Mouse (Mus musculus) CH12.LX (cell line): ENCODE results near the gene Cwc22. TPM values are rescaled to one million over a fixed set of nuclear protein-coding genes. Genes with fewer than 3 reads are reported as not detected.

Experiments
- DNase-seq: peaks from one replicate; pipeline ENCODE4 v3.0.0-alpha.2; 2013; ENCODE audit errors: extremely low read depth
- H3K27ac ChIP-seq: 2 replicates; pipeline ENCODE4 v1.5.1; 2012; ENCODE audit warnings: low read depth, mild to moderate bottlenecking, control low read depth, moderate library complexity; ENCODE audit not compliant: insufficient read depth
- H3K27me3 ChIP-seq: replicated peaks from 2 replicates; pipeline ENCODE3; 2012; ENCODE audit warnings: inconsistent platforms
- H3K36me3 ChIP-seq, 2 experiments: replicated peaks in 1 of 2; 2 replicates each; pipeline versions ENCODE3 to v1.6.1; 2012; ENCODE audit warnings: inconsistent platforms in 1 of 2, low read length in 1 of 2, mild to moderate bottlenecking in 1 of 2, mixed read lengths in 1 of 2, moderate library complexity in 1 of 2; ENCODE audit not compliant: control insufficient read depth in 1 of 2, insufficient read depth in 1 of 2
- H3K4me1 ChIP-seq, 2 experiments: 2 replicates each; pipeline ENCODE4 v1.6.1; 2012; ENCODE audit warnings: inconsistent platforms in 1 of 2, moderate library complexity in 1 of 2; ENCODE audit not compliant: insufficient read depth in 2 of 2, control insufficient read depth in 1 of 2
- H3K4me2 ChIP-seq: 2 replicates; pipeline ENCODE4 v1.6.1; 2012; ENCODE audit warnings: low read depth, mild to moderate bottlenecking, control low read depth; ENCODE audit not compliant: poor library complexity, insufficient read depth, severe bottlenecking
- H3K4me3 ChIP-seq, 3 experiments: fragments of 150-350 bp in 1 of 3; sonication (generic) in 1 of 3; replicated peaks in 1 of 3; 2 replicates each; pipeline versions ENCODE3 to v1.5.1; 2011 to 2012; ENCODE audit warnings: low read depth in 2 of 3, low read length in 2 of 3, mild to moderate bottlenecking in 2 of 3, moderate library complexity in 2 of 3, control low read depth in 1 of 3, improper control_type of control experiment in 1 of 3, inconsistent platforms in 1 of 3, mixed read lengths in 1 of 3; ENCODE audit not compliant: poor library complexity in 1 of 3
- H3K79me2 ChIP-seq: replicated peaks from 2 replicates; pipeline ENCODE4 v1.6.1; 2012; ENCODE audit warnings: mild to moderate bottlenecking, moderate library complexity; ENCODE audit not compliant: control insufficient read depth, poor library complexity, insufficient read depth, severe bottlenecking; ENCODE audit errors: extremely low read depth
- H3K9ac ChIP-seq: 2 replicates; pipeline ENCODE4 v1.6.1; 2012; ENCODE audit warnings: low read depth, mild to moderate bottlenecking, control low read depth, moderate library complexity; ENCODE audit not compliant: insufficient read depth
- H3K9me3 ChIP-seq: replicated peaks from 2 replicates; pipeline ENCODE3; 2012; ENCODE audit warnings: low read length, inconsistent platforms, mixed read lengths
- BHLHE40 ChIP-seq: IDR thresholded peaks from 2 replicates; pipeline ENCODE4 v1.6.1; 2011; ENCODE audit warnings: mild to moderate bottlenecking, low read depth, low read length, improper control_type of control experiment
- CHD1 ChIP-seq: IDR thresholded peaks from 2 replicates; pipeline ENCODE4 v1.6.1; 2012; ENCODE audit warnings: low read depth, low read length, improper control_type of control experiment, inconsistent platforms
- CHD2 ChIP-seq: IDR thresholded peaks from 2 replicates; pipeline ENCODE4 v1.6.1; 2011; ENCODE audit warnings: low read length, improper control_type of control experiment
- E2F4 ChIP-seq: IDR thresholded peaks from 2 replicates; pipeline ENCODE4 v1.6.1; 2011; ENCODE audit warnings: low read depth, low read length, improper control_type of control experiment; ENCODE audit not compliant: insufficient replicate concordance
- EP300 ChIP-seq: IDR thresholded peaks from 2 replicates; pipeline ENCODE4 v1.6.1; 2011; ENCODE audit warnings: low read length, improper control_type of control experiment
- ETS1 ChIP-seq: conservative IDR thresholded peaks from 2 replicates; pipeline ENCODE4 v1.6.1; 2012; ENCODE audit warnings: low read depth, mild to moderate bottlenecking, inconsistent platforms, low read length, improper control_type of control experiment, moderate library complexity
- JUN ChIP-seq: IDR thresholded peaks from 2 replicates; pipeline ENCODE4 v1.6.1; 2011; ENCODE audit warnings: low read depth, mild to moderate bottlenecking, low read length, improper control_type of control experiment, moderate library complexity; ENCODE audit not compliant: insufficient read depth
- JUND ChIP-seq: conservative IDR thresholded peaks from 2 replicates; pipeline ENCODE4 v1.6.1; 2011; ENCODE audit warnings: low read depth, low read length, improper control_type of control experiment
- KAT2A ChIP-seq: IDR thresholded peaks from 2 replicates; pipeline ENCODE4 v1.6.1; 2012; ENCODE audit warnings: low read length, improper control_type of control experiment, inconsistent platforms; ENCODE audit not compliant: insufficient replicate concordance
- MAFK ChIP-seq: IDR thresholded peaks from 2 replicates; pipeline ENCODE4 v1.6.1; 2011; ENCODE audit warnings: low read length, improper control_type of control experiment; ENCODE audit not compliant: insufficient replicate concordance
- MAX ChIP-seq: IDR thresholded peaks from 2 replicates; pipeline ENCODE4 v1.6.1; 2011; ENCODE audit warnings: low read length, improper control_type of control experiment
- MXI1 ChIP-seq: IDR thresholded peaks from 2 replicates; pipeline ENCODE4 v1.6.1; 2011; ENCODE audit warnings: mild to moderate bottlenecking, low read depth, low read length, improper control_type of control experiment
- MYC ChIP-seq: IDR thresholded peaks from 2 replicates; pipeline ENCODE4 v1.6.1; 2011; ENCODE audit warnings: low read depth, mild to moderate bottlenecking, improper control_type of control experiment, low read length
- NRF1 ChIP-seq: IDR thresholded peaks from 2 replicates; pipeline ENCODE4 v1.6.1; 2014; ENCODE audit warnings: low read depth, mild to moderate bottlenecking, inconsistent platforms, low read length, improper control_type of control experiment, moderate library complexity
- PAX5 ChIP-seq: IDR thresholded peaks from 2 replicates; pipeline ENCODE4 v1.6.1; 2012; ENCODE audit warnings: low read length, inconsistent platforms, mixed read lengths
- POLR2A ChIP-seq: IDR thresholded peaks from 2 replicates; pipeline ENCODE4 v1.6.1; 2011; ENCODE audit warnings: low read depth, mild to moderate bottlenecking, improper control_type of control experiment, low read length
- TBP ChIP-seq: conservative IDR thresholded peaks from 2 replicates; pipeline ENCODE4 v1.6.1; 2011; ENCODE audit warnings: low read depth, low read length, improper control_type of control experiment
- TCF12 ChIP-seq: IDR thresholded peaks from 2 replicates; pipeline ENCODE4 v1.6.1; 2014; ENCODE audit warnings: low read depth, mild to moderate bottlenecking, inconsistent platforms, low read length, improper control_type of control experiment
- UBTF ChIP-seq: IDR thresholded peaks from 2 replicates; pipeline ENCODE4 v1.6.1; 2012; ENCODE audit warnings: low read depth, mild to moderate bottlenecking, inconsistent platforms, low read length, improper control_type of control experiment, moderate library complexity
- USF1 ChIP-seq: IDR thresholded peaks from 2 replicates; pipeline ENCODE4 v1.6.1; 2014; ENCODE audit warnings: low read depth, mild to moderate bottlenecking, inconsistent platforms, low read length, improper control_type of control experiment
- ZKSCAN1 ChIP-seq: IDR thresholded peaks from 2 replicates; pipeline ENCODE4 v1.6.1; 2012; ENCODE audit warnings: low read depth, inconsistent platforms, low read length, improper control_type of control experiment, borderline replicate concordance
- ZNF384 ChIP-seq: IDR thresholded peaks from 2 replicates; pipeline ENCODE4 v1.6.1; 2012; ENCODE audit warnings: low read depth, low read length, improper control_type of control experiment, inconsistent platforms
- dilution Hi-C: fragments of 300-500 bp; cut with MboI; formaldehyde crosslinking; loops from 2 replicates; pipeline ENCODE4 v1.14.3; 2020; ENCODE audit warnings: low sequenced_read_pairs; ENCODE audit not compliant: extremely low pct_unique_long_range_greater_than_20kb, extremely low pct_ligation_motif_present
- in situ Hi-C: fragments of 300-500 bp; cut with MboI; formaldehyde crosslinking; loops from 3 replicates; pipeline ENCODE4 v1.14.3; 2019; ENCODE audit warnings: low sequenced_read_pairs, low pct_ligation_motif_present, low pct_unique_long_range_greater_than_20kb, mixed read lengths
- polyA plus RNA-seq: library from polyadenylated mRNA; unstranded; fragments of >175 nt; gene quantifications from 2 replicates; pipeline ENCODE4 v1.2.1, GENCODE M21; 2012; ENCODE audit warnings: low read depth; ENCODE audit not compliant: insufficient read length
- total RNA-seq, 2 experiments: library from RNA; depleted of rRNA; stranded (reverse); fragments of 300-350 nt in 1 of 2; fragments of >200 nt in 1 of 2; gene quantifications; 2 replicates each; pipeline ENCODE4 v1.2.3; 2012 to 2014

Cwc22 gene
- total and polyA plus RNA-seq, 3 experiments = 51.3 to 74.5 (median 53.2) TPM

- peaks cover 69 to 93% of the 10 kb centered on the region in 2 experiments for H3K36me3 ChIP-seq
These were observed 12.5 kb downstream of the Cwc22 start for GRCm38 (mm10) chr2:77933630-77934029.

GRCm38 (mm10) chr2:77931958-77932357 is 14.2 kb downstream of the Cwc22 start:
- dilution Hi-C loops = no loop called here
- H3K9ac ChIP-seq = no peak overlapping the region

More at GRCm38 (mm10) chr2:77933630-77934029, 12.5 kb downstream of the Cwc22 start:
- Histone ChIP-seq H3K9ac (no peak overlapping the region), H3K4me2 (no peak overlapping the region), H3K27me3 (no peaks in the 10 kb centered on the region), H3K79me2 (peaks cover 15% of the 10 kb centered on the region), H3K9me3 (no peaks in the 10 kb centered on the region), H3K4me1 (no peaks in the 10 kb centered on the region), H3K4me3 (no peak overlapping the region), H3K27ac (no peak overlapping the region)
- in situ Hi-C loops = no loop called here
- no peak for DNase-seq
- dilution Hi-C loops = no loop called here
- TF ChIP-seq TCF12 (no peak), PAX5 (no peak), MYC (no peak), CHD2 (no peak), POLR2A (no peak), EP300 (no peak), ZKSCAN1 (no peak), ETS1 (no peak), UBTF (no peak), USF1 (no peak), NRF1 (no peak), BHLHE40 (no peak), JUN (no peak)

More at GRCm38 (mm10) chr2:77931958-77932357, 14.2 kb downstream of the Cwc22 start:
- H3K4me2 ChIP-seq = no peak overlapping the region
- no peak overlapping the region for H3K4me3 ChIP-seq
- no peak overlapping the region for H3K27ac ChIP-seq
- no peak for DNase-seq
- no peaks in the 10 kb centered on the region for H3K9me3 ChIP-seq
- H3K4me1 ChIP-seq = no peaks in the 10 kb centered on the region
- peaks cover 75 to 94% of the 10 kb centered on the region in 2 experiments for H3K36me3 ChIP-seq
- H3K79me2 ChIP-seq = 0 out of 2 replicates have a peak, but pooled peaks cover 3% of the 10 kb centered on the region
- in situ Hi-C loops = no loop called here
- TF ChIP-seq MXI1 (no peak), PAX5 (no peak), CHD1 (no peak), JUND (no peak), TBP (no peak), EP300 (no peak), MAX (no peak), E2F4 (no peak), KAT2A (no peak), ZNF384 (no peak), MAFK (no peak)
- H3K27me3 ChIP-seq = no peaks in the 10 kb centered on the region
